Mouse (Mus musculus) v-Abl transformed pro-B cells (cell line): ENCODE measurements around the gene Mrps26.

Experiments used
- in situ Hi-C, 2 experiments: fragments of 400-800 bp; cut with MboI; formaldehyde crosslinking; loops; one replicate each; pipeline ENCODE4 v1.15.1; 2025; ENCODE audit not compliant: unreplicated experiment in 2 of 2

Gene Mrps26

GRCm38 (mm10) chr2:130569926-130570325, 6.4 kb downstream of the Mrps26 start:
- in situ Hi-C loops = loop anchor here (5.0 to 10.0 kb wide), 3 partner anchors 278 to 385 kb away; no protein-coding TSS in a partner anchor

- in situ Hi-C loops = loop anchor here (5.0 to 10.0 kb wide), 4 partner anchors 187 to 380 kb away; no protein-coding TSS in a partner anchor
Measured at GRCm38 (mm10) chr2:130574960-130575359, 11.4 kb downstream of the Mrps26 start.

GRCm38 (mm10) chr2:130575873-130576272, 12.3 kb downstream of the Mrps26 start, which contains the start of gene Oxt:
Oxt (plus strand) TSS chr2:130576173.
- in situ Hi-C loops = loop anchor here (5.0 to 10.0 kb wide), 3 partner anchors 186 to 379 kb away; no protein-coding TSS in a partner anchor

GRCm38 (mm10) chr2:130576564-130576963, 13.0 kb downstream of the Mrps26 start:
- in situ Hi-C loops = loop anchor here (5.0 to 10.0 kb wide), 3 partner anchors 186 to 378 kb away; no protein-coding TSS in a partner anchor

- in situ Hi-C loops = loop anchor here (5.0 to 10.0 kb wide), 3 partner anchors 185 to 378 kb away; no protein-coding TSS in a partner anchor
Measured at GRCm38 (mm10) chr2:130577021-130577420, 13.5 kb downstream of the Mrps26 start.

GRCm38 (mm10) chr2:130577632-130578031, 14.1 kb downstream of the Mrps26 start:
- in situ Hi-C loops = loop anchor here (5.0 to 10.0 kb wide), 3 partner anchors 185 to 377 kb away; no protein-coding TSS in a partner anchor

GRCm38 (mm10) chr2:130578148-130578547, 14.6 kb downstream of the Mrps26 start:
- in situ Hi-C loops = loop anchor here (5.0 to 10.0 kb wide), 3 partner anchors 184 to 377 kb away; no protein-coding TSS in a partner anchor

- in situ Hi-C loops = loop anchor here (5.0 to 10.0 kb wide), 3 partner anchors 183 to 375 kb away; no protein-coding TSS in a partner anchor
Measured at GRCm38 (mm10) chr2:130579791-130580190, 16.2 kb downstream of the Mrps26 start.

GRCm38 (mm10) chr2:130581201-130581600, 17.7 kb downstream of the Mrps26 start:
- in situ Hi-C loops = no loop called here

GRCm38 (mm10) chr2:130582552-130582951, 19.0 kb downstream of the Mrps26 start, which contains the start of gene Avp:
Avp (minus strand) TSS chr2:130582554.
- in situ Hi-C loops = no loop called here

- in situ Hi-C loops = no loop called here
Measured at GRCm38 (mm10) chr2:130583902-130584560, 20.5 kb downstream of the Mrps26 start.

GRCm38 (mm10) chr2:130586016-130586415, 22.5 kb downstream of the Mrps26 start:
- in situ Hi-C loops = loop anchor here in 1 of 2 experiments (5.0 kb wide), 1 partner anchor 366 kb away; no protein-coding TSS in a partner anchor

GRCm38 (mm10) chr2:130588373-130588772, 24.8 kb downstream of the Mrps26 start:
- in situ Hi-C loops = loop anchor here in 1 of 2 experiments (5.0 kb wide), 1 partner anchor 364 kb away; no protein-coding TSS in a partner anchor

- in situ Hi-C loops = loop anchor here in 1 of 2 experiments (5.0 kb wide), 1 partner anchor 363 kb away; no protein-coding TSS in a partner anchor
Measured at GRCm38 (mm10) chr2:130589157-130589556, 25.6 kb downstream of the Mrps26 start.

GRCm38 (mm10) chr2:130589761-130590160, 26.2 kb downstream of the Mrps26 start:
- in situ Hi-C loops = loop anchor here in 1 of 2 experiments (5.0 kb wide), 1 partner anchor 363 kb away; no protein-coding TSS in a partner anchor

GRCm38 (mm10) chr2:130591016-130591415, 27.5 kb downstream of the Mrps26 start:
- in situ Hi-C loops = no loop called here

- in situ Hi-C loops = no loop called here
Measured at GRCm38 (mm10) chr2:130595596-130595995, 32.1 kb downstream of the Mrps26 start.

GRCm38 (mm10) chr2:130597601-130598010, 34.1 kb downstream of the Mrps26 start:
- in situ Hi-C loops = no loop called here

GRCm38 (mm10) chr2:130598399-130598798, 34.9 kb downstream of the Mrps26 start:
- in situ Hi-C loops = no loop called here

GRCm38 (mm10) chr2:130602195-130602594, 38.7 kb downstream of the Mrps26 start:
- in situ Hi-C loops = loop anchor here in 1 of 2 experiments (25.0 kb wide), 1 partner anchor 910 kb away; no protein-coding TSS in a partner anchor

- in situ Hi-C loops = loop anchor here in 1 of 2 experiments (5.0 to 25.0 kb wide), 2 partner anchors 149 to 899 kb away; no protein-coding TSS in a partner anchor
Measured at GRCm38 (mm10) chr2:130613091-130613490, 49.5 kb downstream of the Mrps26 start.
